Mouse (Mus musculus) myocyte (in vitro differentiated cells): Measurements from ENCODE around the gene Tomm40l.

Experiments
- CEBPB ChIP-seq: IDR thresholded peaks from 2 replicates; pipeline ENCODE4 v1.6.1; 2011; ENCODE audit warnings: mild to moderate bottlenecking, moderate library complexity; ENCODE audit not compliant: poor library complexity, insufficient read depth, severe bottlenecking
- MYOG ChIP-seq, 3 experiments: IDR thresholded peaks; one replicate each; pipeline ENCODE4 v1.6.1; 2011; ENCODE audit warnings: control low read depth in 2 of 3, low read depth in 2 of 3, mild to moderate bottlenecking in 2 of 3; ENCODE audit not compliant: insufficient read length in 2 of 3, control insufficient read depth in 1 of 3, insufficient read depth in 1 of 3
- SRF ChIP-seq: IDR thresholded peaks from one replicate; pipeline ENCODE4 v1.6.1; 2011; ENCODE audit warnings: low read depth; ENCODE audit not compliant: control insufficient read depth, insufficient read length
- TCF12 ChIP-seq: IDR thresholded peaks from one replicate; pipeline ENCODE4 v1.6.1; 2011; ENCODE audit warnings: mild to moderate bottlenecking, control low read depth; ENCODE audit not compliant: poor library complexity, insufficient read depth, severe bottlenecking
- USF1 ChIP-seq: IDR thresholded peaks from one replicate; pipeline ENCODE4 v1.6.1; 2011; ENCODE audit warnings: low read depth, mild to moderate bottlenecking, control low read depth, moderate library complexity

- no peak for TF ChIP-seq MYOG (IDR thresholded peaks at IDR 0.05; ENCODE audit: control insufficient read depth in 1 of 3, insufficient read depth in 1 of 3, insufficient read length in 2 of 3, low read depth in 2 of 3)
- no peak for TF ChIP-seq USF1
- no peak for TF ChIP-seq TCF12
- TF ChIP-seq CEBPB: no peak
- no peak for TF ChIP-seq SRF
Observed at GRCm38 (mm10) chr1:171185655-171186054, 36.7 kb downstream of the Tomm40l start.
